Mouse (Mus musculus) splenic B cell, adult 2 months (primary cell): ENCODE data around the gene Lag3.

Source experiments
- DNase-seq: peaks from one replicate; pipeline ENCODE4 v3.0.0-alpha.2; 2011; ENCODE audit warnings: low read depth, low spot score
- H3K27me3 ChIP-seq: 2 replicates; pipeline ENCODE4 v1.6.1; 2012; ENCODE audit warnings: mild to moderate bottlenecking, low read length, moderate library complexity, mixed read lengths; ENCODE audit not compliant: control insufficient read depth, poor library complexity, insufficient read depth, severe bottlenecking
- H3K36me3 ChIP-seq: 2 replicates; pipeline ENCODE4 v1.6.1; 2012; ENCODE audit warnings: mild to moderate bottlenecking, low read length, moderate library complexity, mixed read lengths; ENCODE audit not compliant: control insufficient read depth, poor library complexity, insufficient read depth, severe bottlenecking

The Lag3 gene

GRCm38 (mm10) chr6:124915942-124916694, 4.6 kb upstream of the Lag3 start:
- no peak for DNase-seq
- Histone ChIP-seq H3K27me3 (no peaks in the 10 kb centered on the region), H3K36me3 (no peaks in the 10 kb centered on the region)

- H3K27me3 ChIP-seq = no peaks in the 10 kb centered on the region
- no peak for DNase-seq
- no peaks in the 10 kb centered on the region for H3K36me3 ChIP-seq
Observed at GRCm38 (mm10) chr6:124915160-124915941, 3.8 kb upstream of the Lag3 start.

GRCm38 (mm10) chr6:124914511-124914910, 3.0 kb upstream of the Lag3 start:
- DNase-seq = no peak
- H3K36me3 ChIP-seq = no peaks in the 10 kb centered on the region
- H3K27me3 ChIP-seq = no peaks in the 10 kb centered on the region

- Histone ChIP-seq H3K27me3 (no peaks in the 10 kb centered on the region), H3K36me3 (no peaks in the 10 kb centered on the region)
- DNase-seq = no peak
Observed at GRCm38 (mm10) chr6:124913721-124914285, 2.3 kb upstream of the Lag3 start.

GRCm38 (mm10) chr6:124913214-124913613, 1.7 kb upstream of the Lag3 start:
- no peaks in the 10 kb centered on the region for H3K27me3 ChIP-seq
- H3K36me3 ChIP-seq = no peaks in the 10 kb centered on the region
- DNase-seq = no peak

- Histone ChIP-seq H3K36me3 (no peaks in the 10 kb centered on the region), H3K27me3 (no peaks in the 10 kb centered on the region)
- no peak for DNase-seq
Observed at GRCm38 (mm10) chr6:124910032-124910431, 1.5 kb downstream of the Lag3 start.

GRCm38 (mm10) chr6:124907767-124908166, 3.7 kb downstream of the Lag3 start:
- H3K36me3 ChIP-seq = no peaks in the 10 kb centered on the region
- no peak for DNase-seq
- H3K27me3 ChIP-seq = no peaks in the 10 kb centered on the region

- H3K27me3 ChIP-seq = no peaks in the 10 kb centered on the region
- DNase-seq = no peak
- H3K36me3 ChIP-seq = no peaks in the 10 kb centered on the region
Observed at GRCm38 (mm10) chr6:124904991-124905860, 6.3 kb downstream of the Lag3 start.

- peak; percentile 58 for DNase-seq
- Histone ChIP-seq H3K36me3 (no peaks in the 10 kb centered on the region), H3K27me3 (no peaks in the 10 kb centered on the region)
Observed at GRCm38 (mm10) chr6:124904161-124904981, 7.1 kb downstream of the Lag3 start.

GRCm38 (mm10) chr6:124903580-124904151, 7.8 kb downstream of the Lag3 start:
- peak; percentile 95 for DNase-seq
- H3K36me3 ChIP-seq = no peaks in the 10 kb centered on the region
- H3K27me3 ChIP-seq = no peaks in the 10 kb centered on the region

GRCm38 (mm10) chr6:124901851-124902250, 9.7 kb downstream of the Lag3 start:
- no peaks in the 10 kb centered on the region for H3K36me3 ChIP-seq
- no peak for DNase-seq
- H3K27me3 ChIP-seq = no peaks in the 10 kb centered on the region

GRCm38 (mm10) chr6:124900801-124901480, 10.6 kb downstream of the Lag3 start:
- no peaks in the 10 kb centered on the region for H3K36me3 ChIP-seq
- DNase-seq = peak; percentile 49
- no peaks in the 10 kb centered on the region for H3K27me3 ChIP-seq

- H3K36me3 ChIP-seq = no peaks in the 10 kb centered on the region
- no peaks in the 10 kb centered on the region for H3K27me3 ChIP-seq
- no peak for DNase-seq
Observed at GRCm38 (mm10) chr6:124900056-124900800, 11.3 kb downstream of the Lag3 start.
